Mouse (Mus musculus) kidney, adult 2 months (tissue): ENCODE data around the gene Vmn2r47. TPM values are rescaled to one million over a fixed set of nuclear protein-coding genes. Genes with fewer than 3 reads are reported as not detected.
"Not testable (repeated sequence)": the region's sequence is repeated elsewhere in the genome, so short reads cannot be mapped to it uniquely, and the experiment has no call there.

Experiments
- DNase-seq: peaks from one replicate; pipeline ENCODE4 v3.0.0; 2021
- H3K27ac ChIP-seq: fragments of 200-500 bp; 2 replicates; pipeline ENCODE4 v1.5.1; 2012; ENCODE audit warnings: low read depth, low read length, control low read depth, inconsistent platforms; ENCODE audit not compliant: insufficient read depth
- H3K27me3 ChIP-seq: fragments of 200-500 bp; replicated peaks from 2 replicates; pipeline ENCODE4 v1.6.1; 2012; ENCODE audit warnings: mild to moderate bottlenecking, moderate library complexity, low read length, inconsistent platforms; ENCODE audit not compliant: control insufficient read depth, insufficient read depth
- H3K36me3 ChIP-seq: fragments of 200-500 bp; 2 replicates; pipeline ENCODE4 v1.6.1; 2012; ENCODE audit warnings: mild to moderate bottlenecking, moderate library complexity, low read length, inconsistent platforms; ENCODE audit not compliant: control insufficient read depth, insufficient read depth
- H3K4me1 ChIP-seq: fragments of 200-500 bp; 2 replicates; pipeline ENCODE4 v1.6.1; 2011; ENCODE audit warnings: low read length; ENCODE audit not compliant: control insufficient read depth, insufficient read depth
- H3K4me3 ChIP-seq: fragments of 200-500 bp; 2 replicates; pipeline ENCODE4 v1.5.1; 2011; ENCODE audit warnings: mild to moderate bottlenecking, low read depth, low read length, control low read depth; ENCODE audit not compliant: insufficient read depth
- WGBS: fragments of 180-500 bp; shearing (Covaris S2); methylation state at CpG from one replicate; pipeline ENCODE4 v1.1.7; 2018; 5-methylcytosine and 5-hydroxymethylcytosine counted together
- polyA plus RNA-seq: library from polyadenylated mRNA; depleted of rRNA; stranded (reverse); fragments of >200 nt; gene quantifications from 2 replicates; pipeline ENCODE4 v1.2.3, GENCODE M21; 2012; rRNA removed

Gene Vmn2r47
- polyA plus RNA-seq = not detected in 2 replicates

DNA sequence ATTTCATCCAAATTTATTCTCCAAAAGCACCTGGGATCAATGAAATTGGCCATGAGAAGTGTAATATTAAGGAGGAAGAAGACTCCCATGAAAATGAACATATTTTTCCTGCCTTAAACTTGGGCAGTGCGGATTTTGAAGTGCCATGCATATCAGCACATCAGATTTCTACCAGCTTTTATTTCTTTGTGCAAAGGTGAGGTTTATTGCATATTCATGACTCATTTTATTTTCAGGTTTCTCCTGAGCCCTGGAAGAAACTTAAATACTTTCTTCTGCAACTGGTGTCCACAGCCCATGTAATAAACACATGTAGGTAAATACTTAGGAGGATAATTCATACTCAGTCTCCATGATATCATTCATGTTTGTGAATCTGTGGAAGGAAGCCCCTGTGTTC is at the start of gene Vmn2r47:
Gene Vmn2r47 (minus strand): TSS at position 101 of the 400 bp plus-strand sequence.
- no CpG with 5 or more reads among the region's 1 CpGs for WGBS
- H3K27me3 ChIP-seq, H3K4me1 ChIP-seq, H3K36me3 ChIP-seq, H3K4me3 ChIP-seq, DNase-seq, H3K27ac ChIP-seq: not testable (repeated sequence)

DNA sequence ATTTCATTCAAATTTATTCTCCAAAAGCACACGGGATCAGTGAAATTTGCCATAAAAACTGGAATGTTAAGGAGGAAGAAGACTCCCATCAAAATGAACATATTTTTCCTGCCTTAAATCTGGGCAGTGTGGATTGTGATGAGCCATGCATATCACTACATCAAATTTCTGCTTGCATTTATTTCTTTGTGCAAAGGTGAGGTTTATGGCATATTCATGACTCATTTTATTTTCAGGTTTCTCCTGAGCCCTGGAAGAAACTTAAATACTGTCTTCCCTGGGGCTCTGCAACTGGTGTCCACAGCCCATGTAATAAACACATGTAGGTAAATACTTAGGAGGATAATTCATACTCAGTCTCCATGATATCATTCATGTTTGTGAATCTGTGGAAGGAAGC is 70.7 kb downstream of the Vmn2r47 start, which contains the start of gene Vmn2r46:
Gene Vmn2r46 (minus strand): TSS at position 101 of the 400 bp plus-strand sequence.
- H3K4me1 ChIP-seq, H3K27ac ChIP-seq, H3K4me3 ChIP-seq, H3K27me3 ChIP-seq, DNase-seq, H3K36me3 ChIP-seq: not testable (repeated sequence)
- WGBS = no CpG with 5 or more reads among the region's 1 CpGs

Other genes with a start within 250 kb of the Vmn2r47 start
- gene Vmn2r46, start 70.8 kb downstream of the Vmn2r47 start, polyA plus RNA-seq = not detected in 2 replicates
- not detected in 2 replicates for gene Vmn2r48, start 112.3 kb upstream of the Vmn2r47 start, polyA plus RNA-seq
- gene Vmn2r49, start 150.9 kb upstream of the Vmn2r47 start, polyA plus RNA-seq = not detected in 2 replicates
- not detected in 2 replicates for gene Vmn2r50, start 212.0 kb upstream of the Vmn2r47 start, polyA plus RNA-seq